Mouse (Mus musculus) neural tube, embryonic 15.5 days (tissue): ENCODE data around the gene Ppp1r3e. TPM values are rescaled to one million over a fixed set of nuclear protein-coding genes. Genes with fewer than 3 reads are reported as not detected.

ENCODE experiments used
- ATAC-seq: fragments of 200-750 bp; cut with Nextera tagmentation; 2 replicates; pipeline ENCODE4 v1.8.0; 2017; ENCODE audit warnings: mild to moderate bottlenecking, moderate TSS enrichment, moderate library complexity; ENCODE audit not compliant: low FRiP score
- H3K27ac ChIP-seq: fragments of 300-500 bp; sonication (generic); replicated peaks from 2 replicates; pipeline ENCODE4 v1.5.1; 2015; ENCODE audit warnings: mild to moderate bottlenecking, inconsistent platforms
- H3K27me3 ChIP-seq: fragments of 300-500 bp; sonication (generic); replicated peaks from 2 replicates; pipeline ENCODE4 v1.6.1; 2015; ENCODE audit warnings: inconsistent platforms
- H3K36me3 ChIP-seq: fragments of 300-500 bp; sonication (generic); 2 replicates; pipeline ENCODE4 v1.6.1; 2015; ENCODE audit warnings: inconsistent platforms
- H3K4me1 ChIP-seq: fragments of 300-500 bp; sonication (generic); 2 replicates; pipeline ENCODE4 v1.6.1; 2015; ENCODE audit warnings: inconsistent platforms
- H3K4me2 ChIP-seq: fragments of 300-500 bp; sonication (generic); 2 replicates; pipeline ENCODE4 v1.6.1; 2015; ENCODE audit warnings: inconsistent platforms, mild to moderate bottlenecking, moderate library complexity
- H3K4me3 ChIP-seq: fragments of 300-500 bp; sonication (generic); replicated peaks from 2 replicates; pipeline ENCODE4 v1.5.1; 2015; ENCODE audit warnings: mild to moderate bottlenecking, inconsistent platforms
- H3K9ac ChIP-seq: fragments of 300-500 bp; sonication (generic); replicated peaks from 2 replicates; pipeline ENCODE4 v1.6.1; 2015; ENCODE audit warnings: mild to moderate bottlenecking, inconsistent platforms
- H3K9me3 ChIP-seq: fragments of 300-500 bp; sonication (generic); replicated peaks from 2 replicates; pipeline ENCODE4 v1.6.1; 2016; ENCODE audit warnings: inconsistent platforms
- WGBS: fragments of 180-500 bp; shearing (Covaris S2); methylation state at CpG from one replicate; pipeline ENCODE4 v1.1.7; 2015; ENCODE audit warnings: mixed read lengths; 5-methylcytosine and 5-hydroxymethylcytosine counted together
- polyA plus RNA-seq: library from polyadenylated mRNA; unstranded; fragments of >200 nt; fragmentation: Nextera tagmentation; extraction: Ambion mirVana; gene quantifications from 2 replicates; pipeline ENCODE4 v1.2.1, GENCODE M21; 2015

Ppp1r3e gene
- polyA plus RNA-seq, 1 experiment from 2014 or later, result 4.0 TPM

GRCm38 (mm10) chr14:54856703-54857102 lies 20.6 kb downstream of the Ppp1r3e start:
- Histone ChIP-seq H3K9ac (no peak overlapping the region), H3K9me3 (no peaks in the 10 kb centered on the region), H3K4me3 (no peak overlapping the region), H3K4me2 (no peak overlapping the region), H3K4me1 (no peaks in the 10 kb centered on the region), H3K27ac (no peak overlapping the region), H3K36me3 (peaks cover 24% of the 10 kb centered on the region), H3K27me3 (no peaks in the 10 kb centered on the region)
- ATAC-seq, result no peak
- WGBS, result 94% methylated on average over 7 of the region's 7 CpGs

- no peak overlapping the region for H3K9ac ChIP-seq
- no peak overlapping the region for H3K27ac ChIP-seq
- no peak overlapping the region for H3K4me2 ChIP-seq
- no peaks in the 10 kb centered on the region for H3K9me3 ChIP-seq
- no peaks in the 10 kb centered on the region for H3K27me3 ChIP-seq
- H3K4me3 ChIP-seq, result no peak overlapping the region
- no peaks in the 10 kb centered on the region for H3K4me1 ChIP-seq
- peaks cover 24% of the 10 kb centered on the region for H3K36me3 ChIP-seq
- WGBS, result 94% methylated on average over 3 of the region's 3 CpGs
- ATAC-seq, result no peak
Measured at GRCm38 (mm10) chr14:54855726-54856125, 21.6 kb downstream of the Ppp1r3e start.

GRCm38 (mm10) chr14:54843461-54843860 lies 33.9 kb downstream of the Ppp1r3e start:
- no peaks in the 10 kb centered on the region for H3K9me3 ChIP-seq
- no peaks in the 10 kb centered on the region for H3K4me1 ChIP-seq
- H3K27ac ChIP-seq, result no peak overlapping the region
- no peak overlapping the region for H3K9ac ChIP-seq
- H3K4me2 ChIP-seq, result 0 out of 2 replicates have a peak overlapping the region, but pooled peaks have one; percentile 22
- no peak for ATAC-seq
- no peaks in the 10 kb centered on the region for H3K36me3 ChIP-seq
- WGBS, result 6% methylated on average over 4 of the region's 4 CpGs
- no peaks in the 10 kb centered on the region for H3K27me3 ChIP-seq
- H3K4me3 ChIP-seq, result no peak overlapping the region

GRCm38 (mm10) chr14:54823716-54824115 lies 53.6 kb downstream of the Ppp1r3e start:
- no peak for ATAC-seq
- Histone ChIP-seq H3K9me3 (no peaks in the 10 kb centered on the region), H3K9ac (no peak overlapping the region), H3K36me3 (no peaks in the 10 kb centered on the region), H3K4me1 (no peaks in the 10 kb centered on the region), H3K4me2 (no peak overlapping the region), H3K4me3 (no peak overlapping the region), H3K27ac (no peak overlapping the region), H3K27me3 (no peaks in the 10 kb centered on the region)
- WGBS, result 88% methylated on average over 1 of the region's 1 CpGs

Other genes with a start within 250 kb of the Ppp1r3e start
- gene Gm17606, start 236.6 kb downstream of the Ppp1r3e start, polyA plus RNA-seq, result not detected in 2 replicates
- 13.2 and 14.0 TPM in 2 replicates for gene Cdh24, start 236.2 kb downstream of the Ppp1r3e start, polyA plus RNA-seq
- 72.2 and 72.3 TPM in 2 replicates for gene 1700123O20Rik, start 191.3 kb downstream of the Ppp1r3e start, polyA plus RNA-seq
- 113 and 115 TPM in 2 replicates for gene Acin1, start 190.6 kb downstream of the Ppp1r3e start, polyA plus RNA-seq
- gene Gm29776, start 178.7 kb downstream of the Ppp1r3e start, polyA plus RNA-seq, result 0.18 and 0.19 TPM in 2 replicates
- 0.12 and 0.29 TPM in 2 replicates for gene Cebpe, start 165.4 kb downstream of the Ppp1r3e start, polyA plus RNA-seq
- 6.1 and 8.1 TPM in 2 replicates for gene Slc7a8, start 95.6 kb downstream of the Ppp1r3e start, polyA plus RNA-seq
- gene Rnf212b, start 63.4 kb downstream of the Ppp1r3e start, polyA plus RNA-seq, result 0.19 TPM in 1 of 2 replicates, not detected in the other
- 10.6 and 14.5 TPM in 2 replicates for gene Homez, start 6.6 kb downstream of the Ppp1r3e start, polyA plus RNA-seq
- gene Bcl2l2, start 5.8 kb upstream of the Ppp1r3e start, polyA plus RNA-seq, result 3.4 and 4.0 TPM in 2 replicates
- gene Gm20521, start 5.9 kb upstream of the Ppp1r3e start, polyA plus RNA-seq, result not detected in 2 replicates
- gene Pabpn1, start 14.9 kb upstream of the Ppp1r3e start, polyA plus RNA-seq, result 148 and 158 TPM in 2 replicates
- 228 and 297 TPM in 2 replicates for gene Slc22a17, start 35.6 kb upstream of the Ppp1r3e start, polyA plus RNA-seq
- gene Efs, start 48.6 kb upstream of the Ppp1r3e start, polyA plus RNA-seq, result 11.9 and 16.4 TPM in 2 replicates
- 0.51 and 0.63 TPM in 2 replicates for gene Il25, start 55.1 kb upstream of the Ppp1r3e start, polyA plus RNA-seq
- 15.8 and 18.1 TPM in 2 replicates for gene Cmtm5, start 58.7 kb upstream of the Ppp1r3e start, polyA plus RNA-seq
- gene Myh6, start 89.4 kb upstream of the Ppp1r3e start, polyA plus RNA-seq, result 1.8 and 2.5 TPM in 2 replicates
- gene Gm17428, start 99.4 kb upstream of the Ppp1r3e start, polyA plus RNA-seq, result not detected in 2 replicates
- gene Myh7, start 117.1 kb upstream of the Ppp1r3e start, polyA plus RNA-seq, result 7.4 and 9.6 TPM in 2 replicates
- gene Ngdn, start 137.9 kb upstream of the Ppp1r3e start, polyA plus RNA-seq, result 47.6 and 60.4 TPM in 2 replicates
- gene Zfhx2, start 214.8 kb upstream of the Ppp1r3e start, polyA plus RNA-seq, result 20.3 and 24.5 TPM in 2 replicates
- 27.9 and 31.6 TPM in 2 replicates for gene Thtpa, start 217.2 kb upstream of the Ppp1r3e start, polyA plus RNA-seq
- gene Ap1g2, start 229.0 kb upstream of the Ppp1r3e start, polyA plus RNA-seq, result 6.2 and 12.4 TPM in 2 replicates
- 30.6 and 37.0 TPM in 2 replicates for gene Jph4, start 239.4 kb upstream of the Ppp1r3e start, polyA plus RNA-seq